Mouse (Mus musculus): ENCODE results near the gene Myrip.

Gene Myrip

DNA sequence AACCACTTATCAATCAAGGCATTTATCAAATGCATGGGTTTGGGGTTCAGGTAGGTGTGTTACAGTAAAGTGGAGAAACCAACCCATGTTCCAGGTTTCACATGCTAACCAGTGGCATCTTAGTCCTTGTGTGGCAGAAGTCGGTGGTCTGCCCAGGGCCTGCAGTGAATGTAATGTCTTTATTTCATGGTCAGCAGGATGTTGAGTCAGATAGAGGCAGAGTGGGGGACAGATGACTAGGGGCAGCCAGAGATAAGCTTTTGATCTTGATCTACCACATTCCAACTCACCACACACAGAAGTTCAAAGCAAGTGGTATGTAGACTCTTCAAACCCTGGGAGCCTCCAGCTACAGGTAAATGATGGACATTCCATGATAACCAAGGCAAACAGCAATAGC, 219.8 kb downstream of the Myrip start:
- in situ Hi-C loops (cut with MboI, MseI): no loop called here
